Mouse (Mus musculus): ENCODE data around the gene Itga1. TPM values are rescaled to one million over a fixed set of nuclear protein-coding genes. Genes with fewer than 3 reads are reported as not detected.

The Itga1 gene
- polyA plus RNA-seq, 1 experiment from 2014 or later = 3.8 TPM

DNA sequence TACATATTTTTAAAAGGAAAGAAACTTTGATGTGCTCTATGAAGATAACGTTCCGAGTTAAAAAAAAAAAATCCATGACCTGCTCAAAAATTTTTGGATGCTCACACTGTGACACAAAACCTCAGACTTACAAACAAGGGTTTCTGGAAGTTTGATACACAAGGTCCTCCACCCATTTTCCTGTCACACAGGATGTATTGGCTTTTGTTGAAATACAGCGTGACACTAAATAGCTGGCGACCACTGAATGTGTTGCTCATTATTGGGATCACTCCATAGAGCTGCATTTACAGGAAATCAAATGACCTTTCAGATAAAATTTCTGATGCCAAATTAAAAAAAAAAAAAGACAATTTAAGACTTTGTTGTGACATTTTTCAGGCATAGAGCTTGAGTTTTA, 23.4 kb upstream of the Itga1 start:
- no peak overlapping the region for H3K4me2 ChIP-seq (replicated peaks)
- no peaks in the 10 kb centered on the region for H3K36me3 ChIP-seq
- WGBS = 79% methylated on average over 4 of the region's 4 CpGs
- H3K4me3 ChIP-seq = no peak overlapping the region
- H3K9ac ChIP-seq = no peak overlapping the region
- no peaks in the 10 kb centered on the region for H3K27me3 ChIP-seq
- H3K9me3 ChIP-seq = no peaks in the 10 kb centered on the region
- no peak for ATAC-seq (ENCODE audit: insufficient number of reproducible peaks, insufficient read depth, low FRiP score, low TSS enrichment)
- H3K4me1 ChIP-seq = no peaks in the 10 kb centered on the region
- H3K27ac ChIP-seq = no peak overlapping the region

DNA sequence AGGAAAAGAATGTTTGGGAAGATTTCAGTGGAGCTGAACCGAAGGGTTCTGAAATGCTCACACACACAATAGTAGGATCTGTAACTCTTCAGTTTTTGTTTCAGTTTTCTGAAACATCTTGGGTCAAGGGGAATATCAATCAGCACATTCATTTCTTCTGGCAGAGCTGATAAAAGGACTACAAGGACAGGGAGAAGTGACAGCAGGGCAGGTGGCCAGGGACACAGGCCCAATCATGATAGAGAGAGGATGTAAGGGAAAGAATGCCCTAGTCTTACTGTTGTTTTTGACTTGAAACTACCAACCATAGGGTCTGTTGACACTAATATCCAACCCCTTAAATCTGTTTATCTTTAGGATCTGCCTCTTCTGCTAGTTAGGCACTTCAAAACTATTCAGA, 22.8 kb upstream of the Itga1 start:
- Histone ChIP-seq H3K4me3 (no peak overlapping the region), H3K9ac (no peak overlapping the region), H3K9me3 (no peaks in the 10 kb centered on the region), H3K36me3 (no peaks in the 10 kb centered on the region), H3K27ac (no peak overlapping the region), H3K4me1 (no peaks in the 10 kb centered on the region), H3K4me2 (replicated peaks) (no peak overlapping the region), H3K27me3 (no peaks in the 10 kb centered on the region)
- WGBS = 88% methylated on average over 1 of the region's 1 CpGs
- ATAC-seq (ENCODE audit: insufficient number of reproducible peaks, insufficient read depth, low FRiP score, low TSS enrichment) = no peak

DNA sequence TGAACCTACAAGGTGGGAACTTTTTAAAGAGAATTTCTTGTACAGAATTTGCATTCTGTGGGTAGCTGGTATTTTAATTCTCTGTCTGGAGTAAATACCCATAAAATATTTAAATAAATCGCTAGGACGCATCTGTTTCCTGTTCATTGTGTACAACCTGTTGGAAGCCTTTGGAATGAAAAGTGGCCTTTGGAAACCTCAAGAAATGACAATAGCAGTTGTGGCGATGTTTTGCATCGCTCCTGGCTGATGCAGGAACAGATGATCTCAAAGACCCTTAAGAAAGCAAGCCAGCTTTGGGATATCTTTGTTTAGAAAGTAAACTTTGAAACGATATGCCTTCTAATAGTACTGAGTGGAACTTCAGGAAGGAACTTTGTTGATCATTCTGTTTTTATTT, 17.0 kb upstream of the Itga1 start:
- WGBS = 65% methylated on average over 5 of the region's 5 CpGs
- no peak overlapping the region for H3K4me2 ChIP-seq (replicated peaks)
- no peak overlapping the region for H3K9ac ChIP-seq
- H3K27me3 ChIP-seq = no peaks in the 10 kb centered on the region
- no peak overlapping the region for H3K4me3 ChIP-seq
- no peak for ATAC-seq (ENCODE audit: insufficient number of reproducible peaks, insufficient read depth, low FRiP score, low TSS enrichment)
- no peaks in the 10 kb centered on the region for H3K9me3 ChIP-seq
- H3K4me1 ChIP-seq = no peaks in the 10 kb centered on the region
- H3K36me3 ChIP-seq = no peaks in the 10 kb centered on the region
- H3K27ac ChIP-seq = no peak overlapping the region

DNA sequence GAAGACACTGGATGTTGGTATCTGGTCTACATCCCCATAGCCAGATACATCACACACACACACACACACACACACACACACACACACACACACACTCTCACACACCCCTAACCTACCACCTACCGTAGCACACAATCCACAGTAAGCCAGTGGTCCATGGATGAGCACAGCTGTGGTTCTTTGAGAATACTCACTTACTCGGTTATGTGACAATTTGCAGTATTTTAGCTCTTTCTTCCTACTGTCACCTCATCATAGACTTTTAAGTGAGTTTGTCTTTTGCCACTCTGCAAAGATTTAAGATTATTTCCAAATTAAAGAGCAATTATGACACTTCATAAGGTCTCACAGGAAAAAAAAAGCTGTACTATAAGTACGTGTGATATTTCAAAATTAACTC, 16.4 kb upstream of the Itga1 start:
- H3K36me3 ChIP-seq = no peaks in the 10 kb centered on the region
- no peak overlapping the region for H3K4me2 ChIP-seq (replicated peaks)
- no peaks in the 10 kb centered on the region for H3K4me1 ChIP-seq
- H3K4me3 ChIP-seq = no peak overlapping the region
- no peak for ATAC-seq (ENCODE audit: insufficient number of reproducible peaks, insufficient read depth, low FRiP score, low TSS enrichment)
- H3K27ac ChIP-seq = no peak overlapping the region
- H3K9me3 ChIP-seq = no peaks in the 10 kb centered on the region
- H3K27me3 ChIP-seq = no peaks in the 10 kb centered on the region
- no peak overlapping the region for H3K9ac ChIP-seq
- WGBS = 81% methylated on average over 3 of the region's 3 CpGs

DNA sequence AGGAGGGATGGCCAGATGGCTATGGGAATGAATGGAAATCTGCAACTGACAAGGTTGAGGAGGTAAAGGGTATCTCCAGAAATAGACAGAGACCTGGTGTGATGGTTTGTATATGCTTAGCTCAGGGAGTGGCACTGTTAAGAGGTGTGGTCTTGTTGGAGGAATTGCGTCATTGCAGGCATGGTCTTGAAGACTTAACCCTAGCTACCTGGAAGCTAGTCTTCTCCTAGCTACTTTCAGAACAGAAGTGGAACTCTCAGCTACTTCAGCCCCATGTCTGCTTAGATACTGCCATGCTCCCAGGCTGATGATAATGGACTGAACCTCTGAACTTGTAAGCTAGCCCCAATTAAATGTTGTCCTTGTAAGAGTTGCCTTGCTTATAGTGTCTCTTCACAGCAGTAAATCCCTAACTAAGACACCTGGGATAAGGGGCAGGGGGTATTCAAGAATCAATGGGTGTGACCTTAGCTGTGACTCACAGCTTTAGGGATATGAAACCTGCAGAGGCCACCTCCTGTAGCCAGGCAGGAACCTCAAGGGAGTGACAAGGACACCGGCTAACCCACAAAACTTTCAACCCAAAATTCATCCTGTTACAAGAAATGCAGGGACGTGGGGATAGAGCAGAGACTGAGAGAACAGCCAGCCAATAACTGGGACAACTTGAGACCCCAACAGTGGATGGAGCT, 15.3 kb upstream of the Itga1 start:
- Histone ChIP-seq H3K9ac (no peak overlapping the region), H3K4me1 (no peaks in the 10 kb centered on the region), H3K27ac (no peak overlapping the region), H3K4me3 (no peak overlapping the region), H3K9me3 (no peaks in the 10 kb centered on the region), H3K36me3 (no peaks in the 10 kb centered on the region), H3K4me2 (replicated peaks) (no peak overlapping the region), H3K27me3 (no peaks in the 10 kb centered on the region)
- 79% methylated on average over 3 of the region's 3 CpGs for WGBS
- ATAC-seq (ENCODE audit: insufficient number of reproducible peaks, insufficient read depth, low FRiP score, low TSS enrichment) = no peak

DNA sequence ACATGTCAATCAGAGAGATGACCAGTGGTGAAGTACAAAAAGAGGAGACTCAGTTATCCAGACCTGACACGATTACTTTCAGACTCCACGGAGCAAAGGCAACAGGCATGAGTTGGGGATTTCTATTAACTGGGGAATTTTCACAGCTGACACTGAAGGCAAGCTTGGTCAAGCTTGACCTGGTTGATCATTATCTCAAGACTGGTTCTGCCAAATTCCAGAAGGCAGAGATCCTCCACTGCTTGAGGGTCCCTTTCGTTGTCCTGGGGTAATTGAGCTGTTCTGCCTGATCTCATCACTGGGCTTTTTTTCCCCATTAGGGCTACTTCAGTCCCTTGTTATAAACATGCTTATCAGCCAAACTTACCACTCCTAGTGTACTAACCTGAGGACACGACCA, 7.9 kb upstream of the Itga1 start:
- H3K4me2 ChIP-seq (replicated peaks) = no peak overlapping the region
- no peaks in the 10 kb centered on the region for H3K9me3 ChIP-seq
- no peak overlapping the region for H3K27ac ChIP-seq
- no peaks in the 10 kb centered on the region for H3K27me3 ChIP-seq
- no peak overlapping the region for H3K9ac ChIP-seq
- H3K4me1 ChIP-seq = no peaks in the 10 kb centered on the region
- no peaks in the 10 kb centered on the region for H3K36me3 ChIP-seq
- no peak overlapping the region for H3K4me3 ChIP-seq
- ATAC-seq (ENCODE audit: insufficient number of reproducible peaks, insufficient read depth, low FRiP score, low TSS enrichment) = no peak
- WGBS = 77% methylated on average over 4 of the region's 4 CpGs

DNA sequence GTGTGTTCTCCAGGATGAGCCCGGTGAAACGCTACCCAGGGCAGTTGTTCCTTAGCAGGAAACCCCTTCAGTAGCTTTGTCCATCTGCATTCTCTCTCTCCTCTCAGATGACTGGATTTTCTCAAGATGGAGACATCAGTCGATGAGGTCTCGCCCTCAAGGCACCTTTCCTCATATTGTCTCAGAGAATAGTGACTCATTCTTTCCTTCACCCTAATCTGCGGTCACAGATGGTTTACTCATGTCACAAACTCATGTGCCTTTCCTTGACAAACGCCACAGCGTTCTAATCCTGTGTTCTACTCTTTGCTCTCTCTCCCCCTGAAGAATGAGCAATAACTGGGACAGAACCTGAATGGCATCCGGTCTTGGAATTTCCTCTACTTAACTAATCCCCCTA, 5.7 kb upstream of the Itga1 start:
- WGBS = 74% methylated on average over 8 of the region's 8 CpGs

DNA sequence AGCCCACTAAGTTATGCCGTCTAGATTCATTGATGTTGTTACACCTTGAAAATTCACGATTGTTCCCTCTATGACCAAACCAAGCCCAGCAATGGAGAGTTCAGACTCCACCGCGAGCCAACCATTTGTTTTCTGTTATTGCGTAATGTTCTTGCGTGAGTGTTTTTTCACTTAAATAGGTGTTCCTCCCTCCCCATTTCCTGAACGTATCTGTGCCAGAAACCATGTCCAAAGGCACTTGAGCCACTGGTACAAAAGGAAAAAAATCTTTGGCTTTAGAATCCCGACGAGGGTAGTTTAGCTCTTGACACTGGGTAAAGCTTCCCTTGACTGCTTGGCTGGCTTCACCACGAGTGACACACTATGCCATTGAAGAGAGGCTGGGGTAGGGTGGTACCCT, 4.4 kb upstream of the Itga1 start:
- H3K4me1 ChIP-seq = peaks cover 3% of the 10 kb centered on the region; the same call in 1 of the 2 replicates
- no peak overlapping the region for H3K27ac ChIP-seq
- no peak overlapping the region for H3K4me2 ChIP-seq (replicated peaks)
- H3K36me3 ChIP-seq = no peaks in the 10 kb centered on the region
- no peak for ATAC-seq (ENCODE audit: insufficient number of reproducible peaks, insufficient read depth, low FRiP score, low TSS enrichment)
- 82% methylated on average over 10 of the region's 10 CpGs for WGBS
- H3K4me3 ChIP-seq = no peak overlapping the region
- H3K9ac ChIP-seq = no peak overlapping the region
- no peaks in the 10 kb centered on the region; the same call in 1 of the 2 replicates for H3K27me3 ChIP-seq
- no peaks in the 10 kb centered on the region for H3K9me3 ChIP-seq

More for the DNA sequence above, 5.7 kb upstream of the Itga1 start:
- no peaks in the 10 kb centered on the region for H3K4me1 ChIP-seq
- H3K4me3 ChIP-seq = no peak overlapping the region
- ATAC-seq (ENCODE audit: insufficient number of reproducible peaks, insufficient read depth, low FRiP score, low TSS enrichment) = no peak
- H3K9me3 ChIP-seq = no peaks in the 10 kb centered on the region
- H3K4me2 ChIP-seq (replicated peaks) = no peak overlapping the region
- H3K9ac ChIP-seq = no peak overlapping the region
- no peaks in the 10 kb centered on the region for H3K36me3 ChIP-seq
- no peak overlapping the region for H3K27ac ChIP-seq
- H3K27me3 ChIP-seq = no peaks in the 10 kb centered on the region

DNA sequence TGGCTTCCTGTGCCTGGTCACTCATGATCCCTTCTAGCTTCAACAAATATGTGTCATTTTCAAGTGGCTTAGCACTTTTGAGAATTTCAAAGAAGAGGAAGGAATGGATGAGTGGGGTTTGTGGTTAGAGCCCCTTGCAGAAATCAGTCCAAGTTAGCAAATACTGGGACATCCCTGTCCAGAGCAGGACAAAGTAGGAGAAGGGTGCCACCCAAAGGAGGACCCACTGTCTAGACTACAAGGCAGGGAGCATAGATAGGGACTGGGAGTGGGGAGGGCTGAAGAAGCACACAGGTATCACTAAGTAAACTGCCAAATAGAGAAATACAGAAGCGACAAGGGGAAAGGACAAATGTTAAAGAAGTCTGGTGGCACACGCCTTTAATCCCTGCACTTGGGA, 990 bp upstream of the Itga1 start:
- Histone ChIP-seq H3K4me3 (no peak overlapping the region), H3K27me3 (no peaks in the 10 kb centered on the region; the same call in 1 of the 2 replicates), H3K9ac (no peak overlapping the region), H3K27ac (no peak overlapping the region), H3K36me3 (no peaks in the 10 kb centered on the region), H3K4me1 (peaks cover 5% of the 10 kb centered on the region; the same call in 1 of the 2 replicates), H3K9me3 (no peaks in the 10 kb centered on the region), H3K4me2 (replicated peaks) (no peak overlapping the region)
- ATAC-seq (ENCODE audit: insufficient number of reproducible peaks, insufficient read depth, low FRiP score, low TSS enrichment) = no peak
- WGBS = 95% methylated on average over 2 of the region's 2 CpGs

DNA sequence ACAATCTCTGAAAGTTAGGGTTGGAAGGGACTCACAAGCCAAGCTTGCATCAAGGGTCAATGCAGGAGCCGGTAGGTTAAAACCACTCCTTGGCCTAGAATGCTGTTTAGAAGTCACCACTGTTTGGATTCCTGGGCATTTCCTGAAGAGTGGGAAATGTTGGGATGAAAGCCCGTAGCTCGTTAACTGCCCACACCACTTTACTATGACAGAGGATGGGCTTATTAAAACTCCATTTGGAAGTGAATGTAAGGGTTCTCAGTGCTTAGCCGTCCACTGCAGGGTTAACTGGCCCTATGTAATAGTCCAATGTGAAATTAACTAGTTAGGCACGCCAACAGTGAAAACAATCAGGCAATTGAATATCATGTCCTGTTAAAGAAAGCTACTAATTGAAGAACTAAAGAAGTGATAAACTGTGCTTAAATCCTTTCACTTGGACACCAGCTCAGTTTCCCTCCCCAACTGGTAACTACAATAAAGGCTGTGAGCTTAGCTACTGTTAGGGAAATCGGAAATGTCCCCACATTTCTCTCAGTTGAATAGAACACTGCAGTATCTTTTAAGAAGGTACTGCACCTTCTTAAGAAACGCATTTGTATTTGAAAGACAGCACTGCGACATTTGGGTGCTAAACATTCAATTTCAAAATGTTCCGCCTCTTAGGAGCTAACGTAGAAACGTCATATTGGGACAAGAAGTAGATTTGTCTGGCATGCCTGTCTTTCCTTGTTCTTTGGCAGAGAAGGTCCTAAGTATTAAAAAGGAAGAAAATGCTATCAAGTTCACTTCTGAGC, 1.2 kb downstream of the Itga1 start:
- WGBS = 29% methylated on average over 11 of the region's 11 CpGs
- no peaks in the 10 kb centered on the region; the same call in 1 of the 2 replicates for H3K27me3 ChIP-seq
- H3K4me3 ChIP-seq = peak overlapping the region; percentile 49
- peaks cover 5% of the 10 kb centered on the region; the same call in 1 of the 2 replicates for H3K4me1 ChIP-seq
- H3K9me3 ChIP-seq = no peaks in the 10 kb centered on the region
- ATAC-seq (ENCODE audit: insufficient number of reproducible peaks, insufficient read depth, low FRiP score, low TSS enrichment) = no peak
- H3K9ac ChIP-seq = peak overlapping the region; percentile 54; the same call in 1 of the 2 replicates
- H3K27ac ChIP-seq = no peak overlapping the region
- H3K4me2 ChIP-seq (replicated peaks) = peak overlapping the region; percentile 91
- no peaks in the 10 kb centered on the region for H3K36me3 ChIP-seq

DNA sequence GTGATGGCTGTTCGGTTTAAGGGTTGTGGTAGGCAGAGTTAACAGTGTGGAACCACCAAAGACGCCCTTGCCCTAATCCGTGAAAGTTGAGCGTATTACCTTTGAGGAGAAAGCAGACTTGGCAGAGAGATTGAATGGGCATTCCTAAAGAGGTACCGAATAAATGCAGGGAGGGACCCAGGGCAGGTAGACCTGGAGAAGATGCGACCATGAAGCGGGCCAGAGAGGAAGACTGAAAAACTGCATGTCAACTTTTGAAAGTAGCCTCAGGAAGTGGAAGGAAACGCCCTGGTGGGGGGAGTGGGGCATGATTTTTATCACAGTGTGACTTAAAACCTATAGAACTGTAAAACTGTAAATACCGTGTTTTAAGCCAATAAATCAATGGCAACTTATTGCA, 2.4 kb downstream of the Itga1 start:
- no peak overlapping the region for H3K27ac ChIP-seq
- H3K36me3 ChIP-seq = no peaks in the 10 kb centered on the region
- no peak overlapping the region for H3K4me3 ChIP-seq
- H3K4me1 ChIP-seq = peaks cover 5% of the 10 kb centered on the region; the same call in 1 of the 2 replicates
- no peak overlapping the region for H3K4me2 ChIP-seq (replicated peaks)
- 87% methylated on average over 9 of the region's 9 CpGs for WGBS
- H3K9me3 ChIP-seq = no peaks in the 10 kb centered on the region
- no peak overlapping the region for H3K9ac ChIP-seq
- no peak for ATAC-seq (ENCODE audit: insufficient number of reproducible peaks, insufficient read depth, low FRiP score, low TSS enrichment)
- no peaks in the 10 kb centered on the region; the same call in 1 of the 2 replicates for H3K27me3 ChIP-seq

DNA sequence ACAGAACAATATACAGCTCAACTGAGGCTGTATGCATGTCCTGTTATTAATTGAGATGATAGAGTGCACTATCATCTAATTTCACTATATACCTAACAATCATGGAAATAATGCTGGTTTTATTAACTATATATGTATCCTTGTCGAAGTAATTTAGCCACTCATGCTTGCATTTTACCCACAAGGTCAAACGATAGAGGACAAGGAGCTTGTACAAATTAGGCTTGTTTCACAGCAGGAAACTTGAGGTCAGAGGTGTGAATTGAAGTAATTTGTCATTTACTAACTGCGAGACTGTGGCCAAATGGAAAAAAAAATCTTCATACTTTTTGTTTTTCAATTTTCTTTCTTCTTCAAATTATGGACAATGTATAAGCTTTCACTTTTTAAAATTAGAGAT, 3.5 kb downstream of the Itga1 start:
- Histone ChIP-seq H3K9me3 (no peaks in the 10 kb centered on the region), H3K27me3 (no peaks in the 10 kb centered on the region; the same call in 1 of the 2 replicates), H3K9ac (no peak overlapping the region), H3K36me3 (no peaks in the 10 kb centered on the region), H3K27ac (no peak overlapping the region), H3K4me1 (peaks cover 5% of the 10 kb centered on the region; the same call in 1 of the 2 replicates), H3K4me2 (replicated peaks) (no peak overlapping the region), H3K4me3 (no peak overlapping the region)
- ATAC-seq (ENCODE audit: insufficient number of reproducible peaks, insufficient read depth, low FRiP score, low TSS enrichment) = no peak
- 70% methylated on average over 3 of the region's 3 CpGs for WGBS
